Mouse (Mus musculus) urinary bladder, postnatal 14 days (tissue): ENCODE measurements at regions not wholly inside any gene's neighbourhood (a gene's known extent, or its start where the extent isn't known, plus 50 kb on each side); places are given as distances from the start of the nearest gene placed in this dataset.

ENCODE experiments used
- DNase-seq: peaks from one replicate; pipeline ENCODE4 v3.0.0; 2021; ENCODE audit warnings: low spot score

DNA sequence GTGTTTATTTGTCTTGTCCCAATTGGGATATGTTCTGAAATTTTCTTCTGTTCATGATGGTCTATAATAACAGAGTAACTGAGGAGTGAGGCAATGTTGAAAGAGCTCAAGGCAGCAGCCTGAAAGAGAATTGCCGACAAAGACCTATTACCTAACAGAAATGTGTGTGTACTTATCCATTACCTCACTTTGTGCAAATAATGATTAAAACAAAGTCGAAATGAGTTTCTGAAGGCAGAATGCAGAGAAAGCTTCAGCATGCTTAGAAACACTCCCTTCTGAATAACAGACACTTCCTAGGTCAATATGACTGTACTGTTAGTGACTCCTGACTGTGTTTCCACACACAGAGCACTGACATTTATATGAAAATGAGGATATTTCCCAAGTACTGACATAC lies 63.0 kb downstream of the Kbtbd8 start:
- DNase-seq: no peak

GRCm38 (mm10) chr6:95182238-95182637 lies 65.2 kb downstream of the Kbtbd8 start:
- no peak for DNase-seq

GRCm38 (mm10) chr6:95185074-95185931 lies 68.3 kb downstream of the Kbtbd8 start:
- DNase-seq: no peak

DNA sequence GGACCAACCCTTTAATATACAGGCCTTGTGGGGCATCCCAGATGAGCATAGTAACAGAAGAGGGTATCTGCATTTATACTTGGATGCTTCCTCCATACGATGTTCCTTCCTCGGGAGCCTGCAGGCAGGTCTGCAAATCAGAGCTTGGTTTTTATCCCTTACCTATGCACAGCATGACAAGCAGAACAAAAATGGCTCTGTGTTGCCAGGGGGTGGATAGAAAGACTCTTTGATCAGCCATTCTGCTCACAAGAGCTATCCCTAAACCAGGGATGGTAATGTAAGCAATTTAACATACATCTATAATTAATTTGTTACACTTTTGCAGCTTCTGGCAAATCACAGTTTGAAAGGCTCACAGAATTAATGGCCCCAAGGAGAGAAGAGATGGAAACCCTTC lies 79.6 kb downstream of the Kbtbd8 start:
- no peak for DNase-seq

DNA sequence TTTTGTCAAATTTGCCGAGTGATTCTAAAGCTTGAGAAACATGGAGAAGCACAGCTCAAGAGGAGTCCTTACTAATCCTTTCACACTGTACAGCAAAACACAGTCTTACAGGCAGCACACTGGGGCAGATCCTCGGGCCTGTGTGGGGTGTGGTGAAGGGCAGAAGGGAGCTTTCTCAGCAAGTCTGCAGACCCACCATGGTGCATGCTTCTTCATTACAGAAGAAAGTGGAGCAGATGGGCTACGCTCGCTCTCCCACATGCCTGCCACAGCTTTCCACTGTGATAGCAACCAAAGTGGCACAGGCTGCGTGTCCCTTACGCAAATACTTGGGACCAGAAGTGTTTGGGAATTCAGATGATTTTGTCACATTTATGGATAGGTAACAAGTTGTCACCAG lies 81.6 kb downstream of the Kbtbd8 start:
- DNase-seq: no peak

- no peak for DNase-seq
Observed at GRCm38 (mm10) chr6:95202291-95202790, 85.3 kb downstream of the Kbtbd8 start.

DNA sequence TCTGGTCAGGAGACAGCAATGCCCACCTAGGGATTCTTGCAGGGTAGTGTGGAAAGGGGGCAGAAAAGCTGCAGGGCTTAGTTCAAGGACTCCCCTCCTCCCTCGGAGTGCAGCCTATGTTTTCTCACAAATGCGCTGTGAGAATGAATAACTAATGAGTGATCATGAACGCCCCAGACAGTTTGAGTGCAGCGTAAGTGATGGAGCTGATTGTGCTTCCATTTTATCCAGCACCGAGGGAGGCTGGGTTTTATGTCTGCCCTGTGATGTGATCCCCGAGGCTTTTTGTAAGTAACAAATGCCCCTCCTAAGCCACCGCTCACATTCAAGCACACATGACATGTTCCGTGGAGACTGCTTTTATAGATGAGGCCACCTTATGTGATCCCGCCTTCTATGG lies 85.9 kb downstream of the Kbtbd8 start:
- DNase-seq: no peak

- no peak for DNase-seq
Observed at GRCm38 (mm10) chr6:95204231-95204630, 87.2 kb downstream of the Kbtbd8 start.

DNA sequence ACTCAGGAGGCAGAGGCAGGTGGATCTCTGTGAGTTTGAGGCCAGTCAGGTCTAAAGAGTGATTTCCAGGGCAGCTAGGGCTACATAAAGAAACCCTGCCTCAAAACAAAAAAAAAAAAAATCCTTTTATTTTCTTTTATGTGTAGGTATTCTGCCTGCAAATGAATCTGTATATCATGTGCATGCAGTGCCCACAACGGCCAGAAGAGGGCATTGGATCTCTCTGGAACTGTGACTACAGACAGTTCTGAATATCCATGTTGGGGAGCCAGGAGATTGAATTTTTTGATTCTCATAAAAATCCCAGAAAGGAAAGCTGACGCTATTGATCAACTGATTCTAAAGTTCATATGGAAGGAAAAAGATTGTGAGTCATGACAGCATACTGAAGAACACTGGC lies 90.0 kb downstream of the Kbtbd8 start:
- peak; percentile 38 for DNase-seq

DNA sequence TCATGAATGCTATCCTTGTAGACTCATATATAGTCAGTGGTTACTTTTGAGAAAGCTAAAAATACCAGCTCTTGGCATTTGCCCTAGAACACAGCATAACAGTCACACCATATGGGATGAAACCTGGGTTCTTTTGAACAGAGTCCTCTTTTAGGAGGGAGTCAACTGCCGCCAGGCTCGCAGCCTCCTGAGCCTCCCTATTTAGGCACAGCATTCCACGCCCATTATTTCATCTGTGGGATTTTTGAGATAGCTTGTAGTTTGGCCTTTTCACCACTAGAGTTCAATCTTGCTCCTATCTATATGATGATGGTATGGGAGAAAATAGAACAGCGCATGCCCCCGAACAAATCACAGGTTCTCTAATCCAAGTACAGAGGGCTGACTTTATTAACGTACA lies 100.4 kb downstream of the Kbtbd8 start:
- no peak for DNase-seq

GRCm38 (mm10) chr6:95218830-95219229 lies 101.8 kb downstream of the Kbtbd8 start:
- DNase-seq: no peak

DNA sequence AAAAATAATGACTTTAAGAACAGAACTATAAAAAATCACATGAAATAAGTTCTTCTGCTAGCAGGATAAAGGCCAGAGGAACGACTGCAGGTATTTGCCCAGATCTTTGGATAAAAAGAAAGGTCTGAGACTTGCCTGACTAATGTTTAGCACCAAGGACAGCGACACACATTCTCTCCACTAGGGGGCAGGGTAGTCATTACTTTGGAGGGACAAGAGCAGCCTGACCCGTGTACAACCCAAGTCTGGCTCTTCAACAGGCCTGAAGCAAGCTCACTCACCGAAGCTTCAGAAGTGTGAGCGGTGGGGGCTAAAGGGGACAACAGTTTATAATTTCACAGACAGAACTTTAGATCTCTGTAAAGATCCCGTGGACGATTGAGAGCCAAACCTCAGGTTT lies 98.4 kb upstream of the Gm10234 start:
- peak; percentile 84 for DNase-seq

DNA sequence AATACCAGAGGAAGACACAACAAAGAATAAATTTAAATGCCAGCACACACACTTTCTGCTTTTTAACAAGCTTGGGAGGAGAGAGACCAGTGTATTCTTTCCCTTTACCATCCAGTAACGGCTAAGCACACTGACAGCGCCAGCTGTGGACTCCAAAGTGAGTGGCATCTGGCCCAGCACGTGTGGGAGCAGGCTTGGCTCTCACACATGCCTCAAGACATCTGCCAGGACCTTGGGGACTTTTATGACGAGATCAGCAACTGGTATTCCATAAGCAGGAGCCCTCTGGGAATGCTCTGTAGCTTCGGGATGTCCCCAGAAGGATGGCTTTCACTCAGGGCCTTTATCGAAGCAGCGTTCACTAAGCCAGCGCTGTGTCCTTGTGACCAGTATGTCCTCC lies 92.0 kb upstream of the Gm10234 start:
- no peak for DNase-seq

- DNase-seq: no peak
Observed at GRCm38 (mm10) chr6:95234712-95235111, 87.2 kb upstream of the Gm10234 start.

- DNase-seq: no peak
Observed at GRCm38 (mm10) chr6:95243657-95244056, 78.3 kb upstream of the Gm10234 start.

DNA sequence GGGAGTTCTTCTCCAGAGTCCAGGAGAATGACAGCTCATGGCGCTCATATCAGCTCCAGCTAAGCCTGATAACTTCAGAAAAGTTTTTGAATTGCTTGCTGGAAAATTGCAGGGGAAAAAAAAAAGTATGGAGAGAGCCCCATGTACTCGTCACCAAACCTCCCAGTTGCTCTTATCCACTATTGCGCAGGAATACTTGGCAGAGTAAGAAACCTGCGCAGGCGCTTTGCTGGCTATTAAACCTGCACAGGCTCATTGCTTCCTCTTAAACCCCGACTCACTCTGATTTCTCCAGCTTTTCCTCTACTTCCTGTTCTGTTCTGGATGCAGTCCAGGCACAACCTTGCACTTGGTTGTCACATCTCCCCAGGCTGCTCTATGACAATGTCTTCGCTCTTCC lies 77.0 kb upstream of the Gm10234 start:
- no peak for DNase-seq

GRCm38 (mm10) chr6:95256303-95256702 lies 65.6 kb upstream of the Gm10234 start:
- DNase-seq: no peak

DNA sequence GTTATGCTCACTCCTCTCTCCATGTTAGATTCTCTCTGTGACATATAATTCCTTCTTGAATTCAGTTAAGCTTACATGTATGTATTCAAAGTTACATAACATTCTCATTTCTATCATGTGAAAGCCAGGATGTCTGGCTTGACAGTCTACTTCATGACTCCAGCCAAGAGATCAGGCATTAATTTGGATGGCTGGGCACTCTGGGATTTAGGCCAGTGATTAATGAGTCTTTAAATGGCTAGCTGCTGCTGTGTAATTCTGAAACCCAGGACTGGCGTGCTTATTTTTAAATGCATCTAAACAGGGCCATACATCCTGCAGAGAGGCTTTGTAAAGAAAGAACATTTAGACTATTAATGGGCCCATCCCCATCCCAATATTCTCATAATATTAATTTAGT lies 60.9 kb upstream of the Gm10234 start:
- DNase-seq: no peak

DNA sequence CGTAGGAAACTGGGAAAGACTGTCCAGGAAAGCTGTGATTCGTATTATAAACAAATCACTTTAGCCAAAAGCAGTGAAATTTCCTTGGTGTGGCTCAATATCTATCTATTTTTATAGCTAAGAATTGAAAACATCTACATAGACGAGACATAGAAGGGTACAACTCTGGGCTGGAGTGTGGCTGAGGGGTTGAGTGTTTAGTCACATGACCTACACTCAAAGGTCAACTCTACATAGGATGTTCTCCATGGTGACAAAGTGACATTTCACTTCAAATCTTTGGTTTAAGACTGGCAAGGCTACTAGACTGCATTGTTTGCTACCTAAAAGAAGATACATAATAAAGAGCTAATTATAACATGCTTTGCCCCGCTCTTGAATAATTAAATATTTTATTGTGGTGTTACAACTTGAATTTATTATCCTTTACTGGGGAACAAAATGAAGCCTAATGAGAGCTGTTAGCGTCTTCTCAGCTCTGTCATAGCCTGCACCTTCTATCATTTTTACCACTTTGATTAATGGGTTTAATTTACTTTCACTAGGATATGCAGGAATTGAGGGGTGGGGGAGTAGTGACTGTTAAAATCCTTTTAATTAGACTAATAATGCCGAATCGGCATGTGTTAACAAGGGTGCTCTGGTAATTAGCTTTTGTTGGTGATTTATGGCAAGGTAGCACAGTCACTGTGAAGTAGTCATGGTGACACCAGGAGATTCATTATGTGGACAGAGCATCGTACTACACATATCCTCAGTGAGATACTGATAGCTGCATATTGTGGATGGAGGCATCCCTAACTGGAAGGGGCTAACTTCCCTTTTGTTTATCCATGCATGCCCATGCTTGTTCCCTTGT lies 57.7 kb upstream of the Gm10234 start:
- DNase-seq: no peak

DNA sequence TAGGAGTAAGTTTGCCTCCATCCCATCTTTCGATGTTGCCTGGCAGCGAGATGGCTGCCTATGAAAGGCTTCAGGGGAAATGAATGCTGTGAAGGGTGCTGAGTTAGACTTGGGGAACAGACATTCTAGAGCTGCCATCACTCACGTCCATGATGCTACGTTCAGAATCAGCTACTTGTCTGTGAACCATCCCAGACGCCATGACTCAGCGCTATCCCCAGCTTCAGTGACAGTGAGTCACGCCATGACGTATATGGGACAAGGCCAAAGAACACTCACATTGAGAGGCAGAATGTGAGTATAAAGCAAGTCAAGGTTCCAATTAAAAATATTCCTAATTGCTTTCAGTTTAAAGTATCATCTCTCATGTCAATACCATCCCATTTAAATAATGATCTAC lies 52.4 kb upstream of the Gm10234 start:
- DNase-seq: no peak
